Mouse (Mus musculus) intestine, embryonic 14.5 days (tissue): ENCODE data around the gene Cacnb2. TPM values are rescaled to one million over a fixed set of nuclear protein-coding genes. Genes with fewer than 3 reads are reported as not detected.

Experiments used
- ATAC-seq: fragments of 200-750 bp; cut with Nextera tagmentation; replicated peaks from 2 replicates; pipeline ENCODE4 v1.8.0; 2017; ENCODE audit warnings: low read depth, moderate number of reproducible peaks, moderate TSS enrichment, moderate library complexity; ENCODE audit not compliant: low FRiP score, low TSS enrichment
- DNase-seq: peaks from one replicate; pipeline ENCODE4 v3.0.0-alpha.2; 2018; ENCODE audit warnings: low spot score
- H3K27ac ChIP-seq: fragments of 300-500 bp; sonication (generic); 2 replicates; pipeline ENCODE4 v1.5.1; 2014; ENCODE audit warnings: low read depth, mild to moderate bottlenecking, control low read depth
- H3K27me3 ChIP-seq: fragments of 300-500 bp; sonication (generic); replicated peaks from 2 replicates; pipeline ENCODE4 v1.6.1; 2014; ENCODE audit warnings: low read length, control low read depth; ENCODE audit not compliant: control insufficient read depth, insufficient read depth
- H3K36me3 ChIP-seq: fragments of 300-500 bp; sonication (generic); 2 replicates; pipeline ENCODE4 v1.6.1; 2014; ENCODE audit warnings: low read length, control low read depth; ENCODE audit not compliant: control insufficient read depth, insufficient read depth
- H3K4me1 ChIP-seq: fragments of 300-500 bp; sonication (generic); replicated peaks from 2 replicates; pipeline ENCODE4 v1.6.1; 2014; ENCODE audit warnings: low read length, control low read depth, mixed read lengths; ENCODE audit not compliant: control insufficient read depth, insufficient read depth
- H3K4me2 ChIP-seq: fragments of 300-500 bp; sonication (generic); 2 replicates; pipeline ENCODE4 v1.6.1; 2014; ENCODE audit warnings: low read length
- H3K4me3 ChIP-seq: fragments of 300-500 bp; sonication (generic); 2 replicates; pipeline ENCODE4 v1.5.1; 2014; ENCODE audit warnings: low read depth, low read length, control low read depth, mixed read lengths
- H3K9ac ChIP-seq: fragments of 300-500 bp; sonication (generic); 2 replicates; pipeline ENCODE4 v1.6.1; 2014; ENCODE audit warnings: mild to moderate bottlenecking, low read length
- H3K9me3 ChIP-seq: fragments of 300-500 bp; sonication (generic); 2 replicates; pipeline ENCODE4 v1.6.1; 2016; ENCODE audit warnings: low read length, control low read depth; ENCODE audit not compliant: control insufficient read depth
- WGBS: fragments of 180-500 bp; shearing (Covaris S2); extraction: QIAGEN DNeasy Blood & Tissue Kit; methylation state at CpG from one replicate; pipeline ENCODE4 v1.1.7; 2014; 5-methylcytosine and 5-hydroxymethylcytosine counted together
- polyA plus RNA-seq: library from polyadenylated mRNA; unstranded; fragments of >200 nt; fragmentation: Nextera tagmentation; extraction: Ambion mirVana; gene quantifications from 2 replicates; pipeline ENCODE4 v1.2.1, GENCODE M21; 2014

The Cacnb2 gene
- polyA plus RNA-seq, 1 experiment from 2014 or later: 2.9 TPM

- no peak for DNase-seq
- ATAC-seq: no peak
- no peaks in the 10 kb centered on the region for H3K27me3 ChIP-seq
- H3K36me3 ChIP-seq: no peaks in the 10 kb centered on the region
- H3K4me1 ChIP-seq: no peaks in the 10 kb centered on the region
- no peak overlapping the region for H3K4me2 ChIP-seq
- H3K4me3 ChIP-seq: no peak overlapping the region
- H3K9me3 ChIP-seq: no peaks in the 10 kb centered on the region
- H3K9ac ChIP-seq: no peak overlapping the region
- no peak overlapping the region for H3K27ac ChIP-seq
- 37% methylated on average over 1 of the region's 1 CpGs for WGBS
These were observed 215.8 kb downstream of the Cacnb2 start for GRCm38 (mm10) chr2:14818651-14819050.

GRCm38 (mm10) chr2:14820946-14821345 is 218.1 kb downstream of the Cacnb2 start:
- no peak overlapping the region for H3K27ac ChIP-seq
- H3K27me3 ChIP-seq: no peaks in the 10 kb centered on the region
- ATAC-seq: no peak
- no peak overlapping the region for H3K4me3 ChIP-seq
- H3K9me3 ChIP-seq: no peaks in the 10 kb centered on the region
- WGBS: 86% methylated on average over 2 of the region's 2 CpGs
- H3K4me2 ChIP-seq: no peak overlapping the region
- H3K36me3 ChIP-seq: no peaks in the 10 kb centered on the region
- no peak for DNase-seq
- peaks cover 6% of the 10 kb centered on the region; the same call in 1 of the 2 replicates for H3K4me1 ChIP-seq
- H3K9ac ChIP-seq: no peak overlapping the region

GRCm38 (mm10) chr2:14823105-14823504 is 220.2 kb downstream of the Cacnb2 start:
- no peaks in the 10 kb centered on the region for H3K36me3 ChIP-seq
- no peak overlapping the region for H3K27ac ChIP-seq
- H3K9me3 ChIP-seq: no peaks in the 10 kb centered on the region
- H3K4me3 ChIP-seq: no peak overlapping the region
- H3K27me3 ChIP-seq: no peaks in the 10 kb centered on the region
- H3K4me1 ChIP-seq: peaks cover 6% of the 10 kb centered on the region; the same call in 1 of the 2 replicates
- ATAC-seq: no peak
- DNase-seq: no peak
- H3K9ac ChIP-seq: no peak overlapping the region
- no peak overlapping the region for H3K4me2 ChIP-seq

GRCm38 (mm10) chr2:14823816-14824348 is 221.0 kb downstream of the Cacnb2 start:
- DNase-seq (no peak), ATAC-seq (no peak)
- H3K4me1 ChIP-seq: peaks cover 6% of the 10 kb centered on the region; the same call in 1 of the 2 replicates
- no peak overlapping the region for H3K4me3 ChIP-seq
- no peak overlapping the region for H3K4me2 ChIP-seq
- H3K9ac ChIP-seq: no peak overlapping the region
- H3K27me3 ChIP-seq: no peaks in the 10 kb centered on the region
- H3K27ac ChIP-seq: no peak overlapping the region
- no peaks in the 10 kb centered on the region for H3K36me3 ChIP-seq
- WGBS: 30% methylated on average over 11 of the region's 11 CpGs
- no peaks in the 10 kb centered on the region for H3K9me3 ChIP-seq

GRCm38 (mm10) chr2:14825146-14825545 is 222.3 kb downstream of the Cacnb2 start:
- peaks cover 6% of the 10 kb centered on the region; the same call in 1 of the 2 replicates for H3K4me1 ChIP-seq
- no peak overlapping the region for H3K4me3 ChIP-seq
- H3K27me3 ChIP-seq: no peaks in the 10 kb centered on the region
- no peak overlapping the region for H3K27ac ChIP-seq
- H3K4me2 ChIP-seq: no peak overlapping the region
- WGBS: 80% methylated on average over 4 of the region's 4 CpGs
- H3K9ac ChIP-seq: no peak overlapping the region
- H3K9me3 ChIP-seq: no peaks in the 10 kb centered on the region
- no peak for DNase-seq
- no peaks in the 10 kb centered on the region for H3K36me3 ChIP-seq
- ATAC-seq: no peak

GRCm38 (mm10) chr2:14829451-14829850 is 226.6 kb downstream of the Cacnb2 start:
- 59% methylated on average over 3 of the region's 3 CpGs for WGBS
- no peak overlapping the region for H3K4me3 ChIP-seq

GRCm38 (mm10) chr2:14831308-14831707 is 228.4 kb downstream of the Cacnb2 start:
- ATAC-seq (no peak), DNase-seq (no peak)
- no peaks in the 10 kb centered on the region for H3K9me3 ChIP-seq
- H3K36me3 ChIP-seq: no peaks in the 10 kb centered on the region
- H3K4me3 ChIP-seq: no peak overlapping the region
- H3K27ac ChIP-seq: no peak overlapping the region
- WGBS: 72% methylated on average over 2 of the region's 2 CpGs
- H3K4me2 ChIP-seq: no peak overlapping the region
- H3K9ac ChIP-seq: no peak overlapping the region
- H3K27me3 ChIP-seq: no peaks in the 10 kb centered on the region
- no peaks in the 10 kb centered on the region for H3K4me1 ChIP-seq

More at GRCm38 (mm10) chr2:14829451-14829850, 226.6 kb downstream of the Cacnb2 start:
- Histone ChIP-seq H3K4me2 (no peak overlapping the region), H3K4me1 (no peaks in the 10 kb centered on the region), H3K9me3 (no peaks in the 10 kb centered on the region), H3K27ac (no peak overlapping the region), H3K36me3 (no peaks in the 10 kb centered on the region), H3K9ac (no peak overlapping the region), H3K27me3 (no peaks in the 10 kb centered on the region)
- DNase-seq (no peak), ATAC-seq (no peak)

GRCm38 (mm10) chr2:14834700-14835317 is 231.9 kb downstream of the Cacnb2 start:
- H3K4me3 ChIP-seq: no peak overlapping the region
- no peak overlapping the region for H3K9ac ChIP-seq
- H3K4me1 ChIP-seq: no peaks in the 10 kb centered on the region
- H3K4me2 ChIP-seq: no peak overlapping the region
- DNase-seq: no peak
- H3K36me3 ChIP-seq: no peaks in the 10 kb centered on the region
- H3K9me3 ChIP-seq: no peaks in the 10 kb centered on the region
- H3K27ac ChIP-seq: no peak overlapping the region
- no peak for ATAC-seq
- no peaks in the 10 kb centered on the region for H3K27me3 ChIP-seq
- WGBS: 67% methylated on average over 5 of the region's 5 CpGs

GRCm38 (mm10) chr2:14841272-14841671 is 238.4 kb downstream of the Cacnb2 start:
- 46% methylated on average over 1 of the region's 1 CpGs for WGBS
- Histone ChIP-seq H3K36me3 (no peaks in the 10 kb centered on the region), H3K27me3 (no peaks in the 10 kb centered on the region), H3K9ac (no peak overlapping the region), H3K4me2 (no peak overlapping the region), H3K4me3 (no peak overlapping the region), H3K9me3 (no peaks in the 10 kb centered on the region), H3K4me1 (no peaks in the 10 kb centered on the region), H3K27ac (no peak overlapping the region)
- DNase-seq (no peak), ATAC-seq (no peak)
